Mouse (Mus musculus): ENCODE data around the gene Gcfc2. TPM values are rescaled to one million over a fixed set of nuclear protein-coding genes. Genes with fewer than 3 reads are reported as not detected.

Gcfc2 gene
- polyA plus RNA-seq, 1 experiment from 2014 or later: 10.7 TPM

DNA sequence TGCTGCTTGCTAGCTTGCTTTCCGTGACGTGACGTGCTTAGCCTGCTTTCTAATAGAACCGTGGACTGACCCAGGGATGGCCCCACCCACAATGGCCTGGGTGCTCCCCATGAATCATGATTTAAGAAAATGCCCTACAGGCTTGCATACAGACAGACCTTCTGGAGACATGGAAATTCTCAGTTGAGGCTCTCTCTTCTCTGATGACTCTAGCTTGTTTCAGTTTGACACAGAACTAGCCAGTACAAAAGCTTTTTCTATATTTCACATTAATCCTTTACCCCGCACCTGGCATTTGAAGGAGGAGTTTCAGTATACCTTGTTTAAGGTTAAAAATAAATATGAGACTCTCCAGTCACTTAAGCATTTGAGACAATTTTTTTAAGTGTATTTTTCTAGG lies 18.2 kb downstream of the Gcfc2 start:
- Histone ChIP-seq H3K27me3 (replicated peaks; ENCODE audit: control insufficient read depth, insufficient read depth, low read length) (no peaks in the 10 kb centered on the region), H3K36me3 (ENCODE audit: control insufficient read depth, insufficient read depth, low read length) (peaks cover 40% of the 10 kb centered on the region; the same call in 1 of the 2 replicates), H3K9ac (ENCODE audit: low read depth, low read length) (no peak overlapping the region), H3K27ac (ENCODE audit: low read depth, low read length) (no peak overlapping the region), H3K9me3 (ENCODE audit: control insufficient read depth, low read length) (no peaks in the 10 kb centered on the region), H3K4me1 (replicated peaks; ENCODE audit: control insufficient read depth, insufficient read depth, low read length) (no peaks in the 10 kb centered on the region), H3K4me2 (no peak overlapping the region), H3K4me3 (ENCODE audit: low read depth, low read length) (no peak overlapping the region)
- no peak for ATAC-seq (replicated peaks; ENCODE audit: low FRiP score)
- DNase-seq (ENCODE audit: low spot score): no peak
- 89% methylated on average over 5 of the region's 5 CpGs for WGBS

DNA sequence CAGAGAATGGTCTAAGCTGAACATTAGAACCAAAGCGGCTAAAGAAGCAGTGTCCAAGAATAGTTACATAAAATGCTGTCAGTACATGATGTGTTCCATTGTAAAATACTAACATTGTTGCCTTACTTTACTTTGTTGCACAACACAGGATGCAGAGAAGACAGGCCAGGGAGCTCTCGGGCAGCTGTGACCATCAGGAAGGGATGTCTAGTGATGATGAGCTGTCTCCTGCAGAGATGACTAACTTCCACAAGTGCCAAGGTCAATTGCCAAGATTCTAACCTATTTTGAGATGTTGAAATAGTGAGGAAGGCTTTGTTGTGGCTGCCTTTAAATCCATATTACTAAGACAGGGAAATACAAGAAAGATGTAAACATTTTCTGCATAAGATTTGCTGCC lies 19.8 kb downstream of the Gcfc2 start:
- DNase-seq (ENCODE audit: low spot score) (no peak), ATAC-seq (replicated peaks; ENCODE audit: low FRiP score) (no peak)
- H3K4me3 ChIP-seq (ENCODE audit: low read depth, low read length): no peak overlapping the region
- no peak overlapping the region for H3K4me2 ChIP-seq
- H3K27ac ChIP-seq (ENCODE audit: low read depth, low read length): no peak overlapping the region
- no peaks in the 10 kb centered on the region for H3K9me3 ChIP-seq (ENCODE audit: control insufficient read depth, low read length)
- no peaks in the 10 kb centered on the region for H3K4me1 ChIP-seq (replicated peaks; ENCODE audit: control insufficient read depth, insufficient read depth, low read length)
- H3K36me3 ChIP-seq (ENCODE audit: control insufficient read depth, insufficient read depth, low read length): peaks cover 37% of the 10 kb centered on the region; the same call in 1 of the 2 replicates
- H3K27me3 ChIP-seq (replicated peaks; ENCODE audit: control insufficient read depth, insufficient read depth, low read length): no peaks in the 10 kb centered on the region
- WGBS: 86% methylated on average over 2 of the region's 2 CpGs
- no peak overlapping the region for H3K9ac ChIP-seq (ENCODE audit: low read depth, low read length)

DNA sequence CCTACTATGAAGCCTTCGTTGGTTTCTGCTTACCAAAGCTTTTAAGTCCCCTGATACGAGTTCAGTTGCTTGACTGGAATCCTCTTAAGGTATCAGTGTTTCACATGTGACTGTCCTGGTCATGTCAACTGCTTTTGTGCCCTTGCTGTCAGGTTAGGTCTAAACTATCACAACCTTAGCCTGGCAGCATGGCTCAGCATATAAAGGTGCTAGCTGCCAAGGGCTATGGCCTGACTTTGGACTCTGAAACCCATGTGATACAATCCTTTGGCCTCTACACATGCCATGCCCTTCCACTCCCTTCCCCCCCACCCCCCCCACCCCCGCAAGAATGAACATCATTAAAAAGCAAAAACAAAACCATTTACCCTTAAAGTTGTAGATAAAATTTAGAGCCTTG lies 21.0 kb downstream of the Gcfc2 start:
- ATAC-seq (replicated peaks; ENCODE audit: low FRiP score) (no peak), DNase-seq (ENCODE audit: low spot score) (no peak)
- 93% methylated on average over 3 of the region's 3 CpGs for WGBS
- H3K9me3 ChIP-seq (ENCODE audit: control insufficient read depth, low read length): no peaks in the 10 kb centered on the region
- H3K4me3 ChIP-seq (ENCODE audit: low read depth, low read length): no peak overlapping the region
- H3K9ac ChIP-seq (ENCODE audit: low read depth, low read length): no peak overlapping the region
- H3K4me1 ChIP-seq (replicated peaks; ENCODE audit: control insufficient read depth, insufficient read depth, low read length): no peaks in the 10 kb centered on the region
- peaks cover 40% of the 10 kb centered on the region; the same call in 1 of the 2 replicates for H3K36me3 ChIP-seq (ENCODE audit: control insufficient read depth, insufficient read depth, low read length)
- no peak overlapping the region for H3K4me2 ChIP-seq
- H3K27ac ChIP-seq (ENCODE audit: low read depth, low read length): no peak overlapping the region
- H3K27me3 ChIP-seq (replicated peaks; ENCODE audit: control insufficient read depth, insufficient read depth, low read length): no peaks in the 10 kb centered on the region

DNA sequence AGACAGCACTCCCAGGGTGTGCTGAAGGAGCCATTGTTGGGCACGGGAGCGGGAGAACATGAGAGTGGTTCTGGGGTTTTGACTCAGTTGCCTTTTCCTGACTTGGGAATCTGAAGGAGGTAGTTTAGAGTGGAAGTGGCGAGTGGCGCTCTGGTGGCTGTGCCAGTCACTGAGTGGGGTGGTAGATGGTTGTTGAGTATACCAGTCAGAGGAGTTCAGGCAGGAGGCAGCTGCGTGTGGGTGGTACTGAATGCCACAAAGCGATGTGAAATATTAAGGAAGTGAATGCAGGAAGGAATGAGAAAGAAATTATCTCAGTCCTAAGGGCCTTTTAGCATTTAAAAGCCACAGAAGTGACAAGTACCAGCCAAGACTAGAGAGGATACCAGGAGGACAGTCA lies 23.4 kb downstream of the Gcfc2 start:
- WGBS: 96% methylated on average over 6 of the region's 6 CpGs
- Histone ChIP-seq H3K36me3 (ENCODE audit: control insufficient read depth, insufficient read depth, low read length) (peaks cover 41% of the 10 kb centered on the region; the same call in 1 of the 2 replicates), H3K9me3 (ENCODE audit: control insufficient read depth, low read length) (no peaks in the 10 kb centered on the region), H3K4me2 (no peak overlapping the region), H3K4me3 (ENCODE audit: low read depth, low read length) (no peak overlapping the region), H3K9ac (ENCODE audit: low read depth, low read length) (no peak overlapping the region), H3K4me1 (replicated peaks; ENCODE audit: control insufficient read depth, insufficient read depth, low read length) (no peaks in the 10 kb centered on the region), H3K27ac (ENCODE audit: low read depth, low read length) (no peak overlapping the region), H3K27me3 (replicated peaks; ENCODE audit: control insufficient read depth, insufficient read depth, low read length) (no peaks in the 10 kb centered on the region)
- DNase-seq (ENCODE audit: low spot score): no peak
- no peak for ATAC-seq (replicated peaks; ENCODE audit: low FRiP score)

DNA sequence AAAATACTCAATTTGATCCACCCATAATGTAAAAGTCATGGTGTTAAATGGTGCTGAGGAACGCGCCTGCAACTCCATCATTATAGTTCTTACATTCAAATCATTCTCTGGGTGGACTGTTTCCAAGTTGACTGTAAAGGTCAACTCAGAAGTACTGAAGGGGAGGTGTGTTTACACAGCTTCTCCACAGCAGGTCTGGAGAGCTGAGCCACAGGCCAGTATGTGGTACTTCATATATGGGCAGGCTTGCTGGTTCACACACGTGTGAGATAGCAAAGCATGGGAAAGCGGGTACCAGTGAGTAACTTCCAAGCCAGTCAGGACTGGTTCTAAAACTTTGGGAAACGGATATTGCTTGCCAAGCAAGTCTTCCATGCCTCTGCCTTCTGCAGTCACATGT lies 31.7 kb downstream of the Gcfc2 start:
- ATAC-seq (replicated peaks; ENCODE audit: low FRiP score) (no peak), DNase-seq (ENCODE audit: low spot score) (no peak)
- Histone ChIP-seq H3K27ac (ENCODE audit: low read depth, low read length) (no peak overlapping the region), H3K36me3 (ENCODE audit: control insufficient read depth, insufficient read depth, low read length) (peaks cover 44% of the 10 kb centered on the region), H3K9ac (ENCODE audit: low read depth, low read length) (no peak overlapping the region), H3K27me3 (replicated peaks; ENCODE audit: control insufficient read depth, insufficient read depth, low read length) (no peaks in the 10 kb centered on the region), H3K4me3 (ENCODE audit: low read depth, low read length) (no peak overlapping the region), H3K4me1 (replicated peaks; ENCODE audit: control insufficient read depth, insufficient read depth, low read length) (no peaks in the 10 kb centered on the region), H3K4me2 (no peak overlapping the region), H3K9me3 (ENCODE audit: control insufficient read depth, low read length) (0 out of 2 replicates have a peak, but pooled peaks cover 4% of the 10 kb centered on the region)
- WGBS: 91% methylated on average over 5 of the region's 5 CpGs

DNA sequence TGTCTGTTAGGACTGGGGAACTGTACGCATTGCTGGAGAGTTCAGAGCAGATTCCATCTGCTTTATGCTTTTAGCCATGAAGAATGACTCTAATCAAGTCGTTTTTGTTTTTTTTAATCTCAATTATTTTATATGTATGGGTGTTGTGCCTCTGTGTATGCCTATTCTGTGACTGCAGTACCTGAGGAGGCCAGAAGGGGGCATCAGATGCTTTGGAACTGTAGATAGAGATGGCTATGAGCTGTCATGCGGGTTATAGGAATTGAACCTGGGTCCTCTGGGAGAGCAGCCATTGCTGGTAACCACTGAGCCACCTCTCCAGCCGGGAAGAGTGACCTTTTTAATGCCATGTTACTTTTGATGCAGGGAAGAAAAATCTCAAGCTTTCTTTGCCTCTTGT lies 32.9 kb downstream of the Gcfc2 start:
- ATAC-seq (replicated peaks; ENCODE audit: low FRiP score) (no peak), DNase-seq (ENCODE audit: low spot score) (no peak)
- Histone ChIP-seq H3K36me3 (ENCODE audit: control insufficient read depth, insufficient read depth, low read length) (peaks cover 50% of the 10 kb centered on the region), H3K4me2 (no peak overlapping the region), H3K4me1 (replicated peaks; ENCODE audit: control insufficient read depth, insufficient read depth, low read length) (no peaks in the 10 kb centered on the region), H3K9me3 (ENCODE audit: control insufficient read depth, low read length) (0 out of 2 replicates have a peak, but pooled peaks cover 4% of the 10 kb centered on the region), H3K4me3 (ENCODE audit: low read depth, low read length) (no peak overlapping the region), H3K27me3 (replicated peaks; ENCODE audit: control insufficient read depth, insufficient read depth, low read length) (no peaks in the 10 kb centered on the region), H3K9ac (ENCODE audit: low read depth, low read length) (no peak overlapping the region), H3K27ac (ENCODE audit: low read depth, low read length) (no peak overlapping the region)
- 85% methylated on average over 4 of the region's 4 CpGs for WGBS

DNA sequence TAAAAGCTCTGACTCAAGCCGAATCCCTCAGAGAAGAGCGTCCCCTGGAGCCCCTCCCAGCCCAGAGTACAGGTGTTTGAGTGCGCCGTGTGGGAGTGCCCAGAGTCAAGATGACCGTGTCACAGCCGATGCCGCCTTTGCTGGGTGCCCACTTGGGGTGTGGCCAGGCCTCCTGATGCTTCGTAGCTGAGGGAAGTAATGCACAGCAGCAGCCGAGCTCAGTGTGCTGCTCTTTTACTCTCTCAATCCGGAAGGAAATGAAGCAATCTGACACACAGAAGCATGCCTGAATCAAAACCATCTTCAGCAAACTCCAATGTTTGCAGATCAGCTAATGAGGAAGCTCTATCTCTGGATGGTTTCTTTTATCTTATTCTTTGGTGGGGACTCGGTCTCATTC lies 34.5 kb downstream of the Gcfc2 start:
- H3K27me3 ChIP-seq (replicated peaks; ENCODE audit: control insufficient read depth, insufficient read depth, low read length): no peaks in the 10 kb centered on the region
- no peak overlapping the region for H3K27ac ChIP-seq (ENCODE audit: low read depth, low read length)
- DNase-seq (ENCODE audit: low spot score) (no peak), ATAC-seq (replicated peaks; ENCODE audit: low FRiP score) (no peak)
- 0 out of 2 replicates have a peak, but pooled peaks cover 4% of the 10 kb centered on the region for H3K9me3 ChIP-seq (ENCODE audit: control insufficient read depth, low read length)
- no peaks in the 10 kb centered on the region for H3K4me1 ChIP-seq (replicated peaks; ENCODE audit: control insufficient read depth, insufficient read depth, low read length)
- no peak overlapping the region for H3K4me2 ChIP-seq
- WGBS: 90% methylated on average over 11 of the region's 11 CpGs
- no peak overlapping the region for H3K4me3 ChIP-seq (ENCODE audit: low read depth, low read length)
- H3K36me3 ChIP-seq (ENCODE audit: control insufficient read depth, insufficient read depth, low read length): peaks cover 59% of the 10 kb centered on the region
- no peak overlapping the region for H3K9ac ChIP-seq (ENCODE audit: low read depth, low read length)

DNA sequence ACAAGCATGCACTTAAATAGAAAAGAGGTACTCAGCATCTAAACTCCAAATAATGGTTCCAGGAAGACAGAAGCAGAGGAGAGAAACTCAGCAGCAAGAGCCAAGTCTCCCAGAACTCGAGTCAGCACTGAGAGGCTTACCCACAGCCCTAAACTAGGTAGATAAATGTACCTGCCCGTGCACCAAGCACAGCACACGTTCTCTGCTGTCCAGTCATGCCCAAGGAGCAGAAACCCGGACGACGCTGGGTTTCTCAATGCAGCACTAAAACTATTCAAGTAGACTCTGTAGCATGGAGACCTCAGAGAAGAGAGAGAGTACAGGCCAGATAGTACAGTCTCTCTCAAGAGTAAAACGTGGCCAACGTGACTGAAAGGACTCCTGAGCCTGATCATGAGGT lies 36.4 kb downstream of the Gcfc2 start:
- 92% methylated on average over 8 of the region's 8 CpGs for WGBS
- no peak for DNase-seq (ENCODE audit: low spot score)
- Histone ChIP-seq H3K9me3 (ENCODE audit: control insufficient read depth, low read length) (0 out of 2 replicates have a peak, but pooled peaks cover 4% of the 10 kb centered on the region), H3K27ac (ENCODE audit: low read depth, low read length) (no peak overlapping the region), H3K27me3 (replicated peaks; ENCODE audit: control insufficient read depth, insufficient read depth, low read length) (no peaks in the 10 kb centered on the region), H3K4me1 (replicated peaks; ENCODE audit: control insufficient read depth, insufficient read depth, low read length) (peaks cover 5% of the 10 kb centered on the region), H3K9ac (ENCODE audit: low read depth, low read length) (no peak overlapping the region), H3K36me3 (ENCODE audit: control insufficient read depth, insufficient read depth, low read length) (peaks cover 58% of the 10 kb centered on the region), H3K4me3 (ENCODE audit: low read depth, low read length) (no peak overlapping the region), H3K4me2 (no peak overlapping the region)
- ATAC-seq (replicated peaks; ENCODE audit: low FRiP score): no peak

DNA sequence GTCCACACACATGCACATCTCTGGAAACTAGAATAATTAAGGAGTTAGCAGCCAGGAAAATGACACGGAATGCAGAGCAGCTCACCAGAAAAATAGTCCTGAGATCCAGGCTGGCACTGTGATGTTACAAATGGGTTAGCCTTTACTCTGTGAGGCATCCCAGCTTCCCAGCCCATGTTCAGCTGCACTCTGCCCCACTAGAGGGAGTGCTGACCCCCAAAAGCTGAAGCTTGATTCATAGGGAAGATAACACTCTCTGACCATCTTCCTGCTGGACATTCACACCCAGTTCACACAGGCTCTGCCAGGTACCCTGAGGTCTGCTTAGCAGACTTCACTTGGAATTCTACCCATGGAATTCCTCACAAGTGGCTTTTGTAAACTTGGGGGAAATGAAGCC lies 36.8 kb downstream of the Gcfc2 start:
- Histone ChIP-seq H3K27ac (ENCODE audit: low read depth, low read length) (no peak overlapping the region), H3K9ac (ENCODE audit: low read depth, low read length) (no peak overlapping the region)
- 85% methylated on average over 1 of the region's 1 CpGs for WGBS

More for the DNA sequence above, 36.8 kb downstream of the Gcfc2 start:
- no peaks in the 10 kb centered on the region for H3K27me3 ChIP-seq (replicated peaks; ENCODE audit: control insufficient read depth, insufficient read depth, low read length)
- DNase-seq (ENCODE audit: low spot score): no peak
- peaks cover 6% of the 10 kb centered on the region for H3K4me1 ChIP-seq (replicated peaks; ENCODE audit: control insufficient read depth, insufficient read depth, low read length)
- peaks cover 54% of the 10 kb centered on the region for H3K36me3 ChIP-seq (ENCODE audit: control insufficient read depth, insufficient read depth, low read length)
- no peak overlapping the region for H3K4me2 ChIP-seq
- no peak for ATAC-seq (replicated peaks; ENCODE audit: low FRiP score)
- H3K4me3 ChIP-seq (ENCODE audit: low read depth, low read length): no peak overlapping the region
- H3K9me3 ChIP-seq (ENCODE audit: control insufficient read depth, low read length): 0 out of 2 replicates have a peak, but pooled peaks cover 4% of the 10 kb centered on the region
